Mouse (Mus musculus) olfactory bulb, adult 2 months (tissue): ENCODE results near the gene Slc25a53.

Source experiments
- CTCF ChIP-seq: fragments of 200-500 bp; IDR thresholded peaks from 2 replicates; pipeline ENCODE4 v1.5.1; 2012; ENCODE audit warnings: low read depth, mild to moderate bottlenecking, low read length, moderate library complexity; ENCODE audit not compliant: insufficient read depth
- POLR2A ChIP-seq: fragments of 200-500 bp; IDR thresholded peaks from 2 replicates; pipeline ENCODE4 v1.6.1; 2012; ENCODE audit warnings: mild to moderate bottlenecking, low read depth, low read length, moderate library complexity; ENCODE audit not compliant: insufficient read depth

DNA sequence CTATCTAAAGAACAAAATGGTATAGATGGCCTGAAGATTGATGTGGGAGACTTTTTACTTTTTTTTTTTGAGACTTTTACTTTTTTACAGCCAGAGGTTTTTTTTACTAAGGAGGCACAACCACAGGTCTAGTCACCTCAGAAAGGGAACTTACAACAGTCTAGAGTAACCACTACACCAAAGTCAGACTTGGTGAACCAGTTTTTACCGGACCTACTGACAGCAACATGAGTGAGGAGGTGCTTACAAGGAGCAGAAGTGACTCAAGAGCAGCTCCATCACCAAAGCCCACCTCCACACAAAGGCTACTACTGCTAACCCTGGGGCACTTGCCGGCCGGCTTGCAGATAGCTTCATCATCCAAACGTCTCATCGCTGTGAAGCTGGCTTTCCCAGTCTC, 6.4 kb downstream of the Slc25a53 start:
- TF ChIP-seq POLR2A (no peak), CTCF (no peak)
